Mouse (Mus musculus) kidney, postnatal 4 days (tissue): Measurements from ENCODE around the gene Tgds.
A peak's percentile ranks its signal among the peaks of the same experiment; 100 is the strongest.
"Not testable (repeated sequence)": the region's sequence is repeated elsewhere in the genome, so short reads cannot be mapped to it uniquely, and the experiment has no call there.

Experiments
- DNase-seq, 2 experiments: peaks; one replicate each; pipeline ENCODE4 v3.0.0; 2021; ENCODE audit warnings: mixed read lengths in 2 of 2

Gene Tgds

GRCm38 (mm10) chr14:118132642-118132977 lies at the start of gene Tgds:
TSS of gene Tgds (minus strand) at chr14:118132755.
- peak; percentile 100 for DNase-seq

GRCm38 (mm10) chr14:118180711-118181177 lies 48.2 kb upstream of the Tgds start:
- peak; percentile 59 to 68 for DNase-seq

GRCm38 (mm10) chr14:118180117-118180557 lies 47.6 kb upstream of the Tgds start:
- DNase-seq = peak; percentile 66 to 78

GRCm38 (mm10) chr14:118179701-118180100 lies 47.1 kb upstream of the Tgds start:
- DNase-seq = no peak

GRCm38 (mm10) chr14:118179251-118179650 lies 46.7 kb upstream of the Tgds start:
- no peak for DNase-seq

- DNase-seq = no peak
Measured at GRCm38 (mm10) chr14:118175694-118176085, 43.1 kb upstream of the Tgds start.

GRCm38 (mm10) chr14:118175071-118175693 lies 42.6 kb upstream of the Tgds start:
- DNase-seq = no peak

GRCm38 (mm10) chr14:118173590-118174203 lies 41.1 kb upstream of the Tgds start:
- DNase-seq = no peak

GRCm38 (mm10) chr14:118168776-118169175 lies 36.2 kb upstream of the Tgds start:
- DNase-seq = no peak

- no peak for DNase-seq
Measured at GRCm38 (mm10) chr14:118162640-118163039, 30.1 kb upstream of the Tgds start.

- no peak for DNase-seq
Measured at GRCm38 (mm10) chr14:118161751-118162150, 29.2 kb upstream of the Tgds start.

GRCm38 (mm10) chr14:118157146-118157545 lies 24.6 kb upstream of the Tgds start:
- DNase-seq = peak; percentile 75 to 78

GRCm38 (mm10) chr14:118156740-118157139 lies 24.2 kb upstream of the Tgds start:
- no peak for DNase-seq

GRCm38 (mm10) chr14:118156056-118156455 lies 23.5 kb upstream of the Tgds start:
- DNase-seq = not testable (repeated sequence)

- DNase-seq = no peak
Measured at GRCm38 (mm10) chr14:118152294-118152651, 19.7 kb upstream of the Tgds start.

- peak; percentile 16 to 29 for DNase-seq
Measured at GRCm38 (mm10) chr14:118151651-118152293, 19.2 kb upstream of the Tgds start.

- no peak for DNase-seq
Measured at GRCm38 (mm10) chr14:118150656-118151551, 18.3 kb upstream of the Tgds start.

- no peak for DNase-seq
Measured at GRCm38 (mm10) chr14:118148554-118148953, 16.0 kb upstream of the Tgds start.

- no peak for DNase-seq
Measured at GRCm38 (mm10) chr14:118148046-118148445, 15.5 kb upstream of the Tgds start.

GRCm38 (mm10) chr14:118142283-118142682 lies 9.7 kb upstream of the Tgds start:
- DNase-seq = no peak

- DNase-seq = no peak
Measured at GRCm38 (mm10) chr14:118137487-118137886, 4.9 kb upstream of the Tgds start.

- peak; percentile 99 for DNase-seq
Measured at GRCm38 (mm10) chr14:118136744-118137452, 4.3 kb upstream of the Tgds start, which contains the start of gene Gpr180. TSS of gene Gpr180 (plus strand) at chr14:118137158.
